Mouse (Mus musculus): ENCODE results near the gene Itpr1. TPM values are rescaled to one million over a fixed set of nuclear protein-coding genes. Genes with fewer than 3 reads are reported as not detected.

Gene Itpr1
- polyA plus RNA-seq, 1 experiment from 2014 or later: 15.6 TPM

DNA sequence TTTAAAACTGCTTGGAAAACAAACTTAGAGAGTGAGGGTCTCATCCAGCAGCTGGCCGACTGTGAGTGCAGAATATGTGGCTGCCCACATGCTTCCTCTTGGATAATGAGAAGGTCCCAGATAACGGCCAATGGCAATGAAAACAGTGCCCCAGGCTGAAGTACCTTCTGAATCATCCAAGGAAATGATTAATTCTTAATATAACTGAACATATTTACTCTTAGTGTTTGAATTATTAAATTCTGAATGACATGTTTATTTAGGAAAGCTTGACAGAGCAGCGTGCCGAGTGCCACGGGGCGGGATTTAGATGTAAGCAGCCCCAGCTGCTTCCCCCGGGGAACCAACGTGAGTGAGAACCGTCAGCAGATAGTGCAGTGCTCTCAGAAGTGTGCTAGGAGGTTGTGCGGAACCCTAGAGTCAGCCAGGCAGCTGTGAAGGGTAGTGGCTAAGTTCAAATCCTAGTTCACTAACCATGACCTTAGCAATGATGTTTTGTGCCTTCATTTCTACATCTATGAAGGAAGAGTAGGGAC is 274.5 kb downstream of the Itpr1 start:
- DNase-seq (ENCODE audit: low spot score) (no peak), ATAC-seq (replicated peaks; ENCODE audit: low FRiP score, low TSS enrichment, low read depth) (no peak)
- Histone ChIP-seq H3K4me3 (ENCODE audit: low read depth, low read length) (no peak overlapping the region), H3K4me2 (ENCODE audit: low read length) (no peak overlapping the region), H3K27ac (ENCODE audit: low read depth) (no peak overlapping the region), H3K27me3 (replicated peaks; ENCODE audit: control insufficient read depth, insufficient read depth, low read length) (no peaks in the 10 kb centered on the region), H3K9me3 (ENCODE audit: control insufficient read depth, low read length) (no peaks in the 10 kb centered on the region), H3K4me1 (replicated peaks; ENCODE audit: control insufficient read depth, insufficient read depth, low read length) (peaks cover 9% of the 10 kb centered on the region), H3K36me3 (ENCODE audit: control insufficient read depth, insufficient read depth, low read length) (peaks cover 24% of the 10 kb centered on the region), H3K9ac (ENCODE audit: low read length) (no peak overlapping the region)
- 36% methylated on average over 10 of the region's 10 CpGs for WGBS

GRCm38 (mm10) chr6:108488250-108488649 is 275.4 kb downstream of the Itpr1 start:
- Histone ChIP-seq H3K4me2 (ENCODE audit: low read length) (no peak overlapping the region), H3K9me3 (ENCODE audit: control insufficient read depth, low read length) (no peaks in the 10 kb centered on the region), H3K9ac (ENCODE audit: low read length) (no peak overlapping the region), H3K27ac (ENCODE audit: low read depth) (no peak overlapping the region), H3K4me3 (ENCODE audit: low read depth, low read length) (no peak overlapping the region), H3K27me3 (replicated peaks; ENCODE audit: control insufficient read depth, insufficient read depth, low read length) (no peaks in the 10 kb centered on the region), H3K4me1 (replicated peaks; ENCODE audit: control insufficient read depth, insufficient read depth, low read length) (peaks cover 9% of the 10 kb centered on the region), H3K36me3 (ENCODE audit: control insufficient read depth, insufficient read depth, low read length) (peaks cover 17% of the 10 kb centered on the region)
- ATAC-seq (replicated peaks; ENCODE audit: low FRiP score, low TSS enrichment, low read depth) (no peak), DNase-seq (ENCODE audit: low spot score) (no peak)
- 87% methylated on average over 5 of the region's 5 CpGs for WGBS

DNA sequence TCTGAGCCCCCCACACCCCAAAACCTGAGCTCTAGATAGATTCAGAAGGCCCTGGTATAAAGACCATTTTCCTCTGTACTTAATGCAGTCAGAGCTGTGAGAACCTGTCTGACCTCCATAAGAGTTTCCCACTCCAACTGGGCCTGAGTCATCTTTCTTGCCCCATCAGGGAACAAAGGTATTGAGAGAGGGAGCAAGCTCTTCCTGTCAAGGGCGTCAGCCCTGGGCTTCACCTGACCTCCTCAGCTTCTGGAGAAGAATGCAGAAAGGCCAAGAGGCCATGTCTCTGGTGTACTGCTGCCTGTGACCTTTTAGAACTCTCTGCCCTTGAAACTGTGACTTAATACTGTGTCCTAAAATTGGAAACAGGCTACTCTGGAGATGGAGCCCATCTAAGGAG is 279.1 kb downstream of the Itpr1 start:
- no peak for DNase-seq (ENCODE audit: low spot score)
- H3K9me3 ChIP-seq (ENCODE audit: control insufficient read depth, low read length): no peaks in the 10 kb centered on the region
- WGBS: 41% methylated on average over 1 of the region's 1 CpGs
- H3K9ac ChIP-seq (ENCODE audit: low read length): no peak overlapping the region
- no peak overlapping the region for H3K27ac ChIP-seq (ENCODE audit: low read depth)
- ATAC-seq (replicated peaks; ENCODE audit: low FRiP score, low TSS enrichment, low read depth): no peak
- peaks cover 29% of the 10 kb centered on the region; the same call in 1 of the 2 replicates for H3K36me3 ChIP-seq (ENCODE audit: control insufficient read depth, insufficient read depth, low read length)
- no peak overlapping the region for H3K4me2 ChIP-seq (ENCODE audit: low read length)
- peaks cover 8% of the 10 kb centered on the region for H3K4me1 ChIP-seq (replicated peaks; ENCODE audit: control insufficient read depth, insufficient read depth, low read length)
- no peaks in the 10 kb centered on the region for H3K27me3 ChIP-seq (replicated peaks; ENCODE audit: control insufficient read depth, insufficient read depth, low read length)
- no peak overlapping the region for H3K4me3 ChIP-seq (ENCODE audit: low read depth, low read length)

DNA sequence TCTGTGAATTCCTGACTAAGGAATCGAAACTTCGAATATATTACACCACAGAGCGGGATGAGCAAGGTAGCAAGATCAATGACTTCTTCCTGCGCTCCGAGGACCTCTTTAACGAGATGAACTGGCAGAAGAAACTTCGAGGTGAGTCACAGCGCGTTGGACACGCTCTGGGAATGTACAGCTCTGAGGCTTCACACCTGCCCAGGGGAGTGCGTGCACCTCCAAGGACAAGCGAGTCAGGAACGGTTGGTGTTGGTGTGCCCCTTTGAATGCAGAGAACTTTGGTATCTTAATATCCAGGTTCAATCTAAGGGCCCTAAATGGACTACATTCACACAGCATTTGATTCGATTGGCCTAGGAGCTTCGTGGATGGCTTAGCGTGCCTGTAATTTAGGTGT is 280.9 kb downstream of the Itpr1 start:
- H3K4me2 ChIP-seq (ENCODE audit: low read length): no peak overlapping the region
- ATAC-seq (replicated peaks; ENCODE audit: low FRiP score, low TSS enrichment, low read depth) (no peak), DNase-seq (ENCODE audit: low spot score) (no peak)
- no peaks in the 10 kb centered on the region for H3K4me1 ChIP-seq (replicated peaks; ENCODE audit: control insufficient read depth, insufficient read depth, low read length)
- 92% methylated on average over 16 of the region's 16 CpGs for WGBS
- no peak overlapping the region for H3K9ac ChIP-seq (ENCODE audit: low read length)
- H3K9me3 ChIP-seq (ENCODE audit: control insufficient read depth, low read length): no peaks in the 10 kb centered on the region
- no peak overlapping the region for H3K4me3 ChIP-seq (ENCODE audit: low read depth, low read length)
- no peak overlapping the region for H3K27ac ChIP-seq (ENCODE audit: low read depth)
- peaks cover 22% of the 10 kb centered on the region; the same call in 1 of the 2 replicates for H3K36me3 ChIP-seq (ENCODE audit: control insufficient read depth, insufficient read depth, low read length)
- H3K27me3 ChIP-seq (replicated peaks; ENCODE audit: control insufficient read depth, insufficient read depth, low read length): no peaks in the 10 kb centered on the region

- no peaks in the 10 kb centered on the region for H3K9me3 ChIP-seq (ENCODE audit: control insufficient read depth, low read length)
- ATAC-seq (replicated peaks; ENCODE audit: low FRiP score, low TSS enrichment, low read depth): no peak
- no peak for DNase-seq (ENCODE audit: low spot score)
These were observed 281.4 kb downstream of the Itpr1 start for GRCm38 (mm10) chr6:108494185-108494804.

DNA sequence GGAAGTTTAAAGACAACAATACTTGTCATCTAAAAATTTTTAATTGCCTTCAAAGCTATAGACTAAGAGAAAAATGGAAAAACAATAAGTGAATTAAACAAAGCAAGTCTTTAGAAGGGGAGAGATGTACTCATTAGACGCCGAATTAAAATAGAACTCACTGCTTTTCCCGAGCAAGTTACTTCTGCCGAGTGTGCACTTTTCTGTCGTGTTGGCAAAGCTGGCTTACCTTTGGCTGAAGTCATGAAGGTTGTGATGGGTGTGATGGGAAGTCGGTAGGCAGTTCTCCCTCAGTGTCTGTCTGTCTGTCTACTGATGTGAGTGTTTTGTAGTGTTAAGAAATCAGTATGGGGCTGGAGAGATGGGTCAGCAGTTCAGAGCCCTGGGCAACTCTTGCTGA is 282.1 kb downstream of the Itpr1 start:
- 86% methylated on average over 6 of the region's 6 CpGs for WGBS
- Histone ChIP-seq H3K4me2 (ENCODE audit: low read length) (no peak overlapping the region), H3K36me3 (ENCODE audit: control insufficient read depth, insufficient read depth, low read length) (peaks cover 28% of the 10 kb centered on the region; the same call in 1 of the 2 replicates), H3K4me3 (ENCODE audit: low read depth, low read length) (no peak overlapping the region), H3K27ac (ENCODE audit: low read depth) (no peak overlapping the region), H3K9ac (ENCODE audit: low read length) (no peak overlapping the region), H3K9me3 (ENCODE audit: control insufficient read depth, low read length) (no peaks in the 10 kb centered on the region), H3K4me1 (replicated peaks; ENCODE audit: control insufficient read depth, insufficient read depth, low read length) (no peaks in the 10 kb centered on the region), H3K27me3 (replicated peaks; ENCODE audit: control insufficient read depth, insufficient read depth, low read length) (no peaks in the 10 kb centered on the region)
- no peak for DNase-seq (ENCODE audit: low spot score)
- ATAC-seq (replicated peaks; ENCODE audit: low FRiP score, low TSS enrichment, low read depth): no peak

More at GRCm38 (mm10) chr6:108494185-108494804, 281.4 kb downstream of the Itpr1 start:
- 81% methylated on average over 10 of the region's 10 CpGs for WGBS
- H3K9ac ChIP-seq (ENCODE audit: low read length): no peak overlapping the region
- H3K27me3 ChIP-seq (replicated peaks; ENCODE audit: control insufficient read depth, insufficient read depth, low read length): no peaks in the 10 kb centered on the region
- H3K36me3 ChIP-seq (ENCODE audit: control insufficient read depth, insufficient read depth, low read length): peaks cover 26% of the 10 kb centered on the region; the same call in 1 of the 2 replicates
- H3K4me1 ChIP-seq (replicated peaks; ENCODE audit: control insufficient read depth, insufficient read depth, low read length): no peaks in the 10 kb centered on the region
- no peak overlapping the region for H3K4me2 ChIP-seq (ENCODE audit: low read length)
- H3K27ac ChIP-seq (ENCODE audit: low read depth): no peak overlapping the region
- no peak overlapping the region for H3K4me3 ChIP-seq (ENCODE audit: low read depth, low read length)

GRCm38 (mm10) chr6:108498070-108498469 is 285.2 kb downstream of the Itpr1 start:
- Histone ChIP-seq H3K9me3 (ENCODE audit: control insufficient read depth, low read length) (no peaks in the 10 kb centered on the region), H3K9ac (ENCODE audit: low read length) (no peak overlapping the region), H3K4me3 (ENCODE audit: low read depth, low read length) (no peak overlapping the region), H3K27ac (ENCODE audit: low read depth) (no peak overlapping the region), H3K36me3 (ENCODE audit: control insufficient read depth, insufficient read depth, low read length) (peaks cover 28% of the 10 kb centered on the region), H3K4me2 (ENCODE audit: low read length) (no peak overlapping the region), H3K4me1 (replicated peaks; ENCODE audit: control insufficient read depth, insufficient read depth, low read length) (no peaks in the 10 kb centered on the region), H3K27me3 (replicated peaks; ENCODE audit: control insufficient read depth, insufficient read depth, low read length) (no peaks in the 10 kb centered on the region)
- ATAC-seq (replicated peaks; ENCODE audit: low FRiP score, low TSS enrichment, low read depth): no peak
- DNase-seq (ENCODE audit: low spot score): no peak
- WGBS: 86% methylated on average over 7 of the region's 7 CpGs

DNA sequence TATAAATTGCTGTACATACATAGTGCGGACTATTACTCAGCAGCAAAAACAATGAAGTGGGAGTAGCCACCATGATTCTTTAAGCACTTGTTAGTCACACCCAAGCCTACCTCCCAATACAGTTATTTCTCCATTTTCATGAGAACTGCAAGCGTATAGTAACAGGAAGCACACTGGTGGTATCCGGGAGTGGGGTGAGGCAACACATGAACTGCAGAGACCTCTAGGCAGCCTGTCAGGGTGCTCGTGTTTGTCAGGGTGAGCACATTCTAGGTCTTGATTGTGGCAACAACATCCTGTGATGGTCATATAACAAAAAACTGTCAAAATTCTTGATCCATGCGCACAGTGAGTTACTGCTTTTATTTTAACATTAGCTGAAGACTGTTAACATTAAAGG is 290.8 kb downstream of the Itpr1 start:
- H3K36me3 ChIP-seq (ENCODE audit: control insufficient read depth, insufficient read depth, low read length): peaks cover 24% of the 10 kb centered on the region
- no peaks in the 10 kb centered on the region for H3K9me3 ChIP-seq (ENCODE audit: control insufficient read depth, low read length)
- ATAC-seq (replicated peaks; ENCODE audit: low FRiP score, low TSS enrichment, low read depth) (no peak), DNase-seq (ENCODE audit: low spot score) (no peak)
- no peaks in the 10 kb centered on the region for H3K27me3 ChIP-seq (replicated peaks; ENCODE audit: control insufficient read depth, insufficient read depth, low read length)
- no peak overlapping the region for H3K27ac ChIP-seq (ENCODE audit: low read depth)
- no peak overlapping the region for H3K4me2 ChIP-seq (ENCODE audit: low read length)
- H3K4me3 ChIP-seq (ENCODE audit: low read depth, low read length): no peak overlapping the region
- no peak overlapping the region for H3K9ac ChIP-seq (ENCODE audit: low read length)
- WGBS: 92% methylated on average over 5 of the region's 5 CpGs
- no peaks in the 10 kb centered on the region for H3K4me1 ChIP-seq (replicated peaks; ENCODE audit: control insufficient read depth, insufficient read depth, low read length)

- ATAC-seq (replicated peaks; ENCODE audit: low FRiP score, low TSS enrichment, low read depth): no peak
- H3K36me3 ChIP-seq (ENCODE audit: control insufficient read depth, insufficient read depth, low read length): peaks cover 13% of the 10 kb centered on the region; the same call in 1 of the 2 replicates
- H3K27me3 ChIP-seq (replicated peaks; ENCODE audit: control insufficient read depth, insufficient read depth, low read length): no peaks in the 10 kb centered on the region
- H3K4me1 ChIP-seq (replicated peaks; ENCODE audit: control insufficient read depth, insufficient read depth, low read length): no peaks in the 10 kb centered on the region
- no peak overlapping the region for H3K9ac ChIP-seq (ENCODE audit: low read length)
- H3K27ac ChIP-seq (ENCODE audit: low read depth): no peak overlapping the region
- H3K4me2 ChIP-seq (ENCODE audit: low read length): no peak overlapping the region
- H3K4me3 ChIP-seq (ENCODE audit: low read depth, low read length): no peak overlapping the region
- 84% methylated on average over 7 of the region's 7 CpGs for WGBS
- no peak for DNase-seq (ENCODE audit: low spot score)
- no peaks in the 10 kb centered on the region for H3K9me3 ChIP-seq (ENCODE audit: control insufficient read depth, low read length)
These were observed 291.8 kb downstream of the Itpr1 start for GRCm38 (mm10) chr6:108504717-108505116.

Measured in intestine, embryonic 14.5 days (tissue).